Mouse (Mus musculus) right cerebral cortex, postnatal 36 days (tissue): ENCODE data around the gene Lsm2.
"Not testable (repeated sequence)": the region's sequence is repeated elsewhere in the genome, so short reads cannot be mapped to it uniquely, and the experiment has no call there.

ENCODE experiments used
- DNase-seq, 2 experiments: peaks; one replicate each; pipeline ENCODE4 v3.0.0; 2022; ENCODE audit warnings: low spot score in 2 of 2, mixed read lengths in 1 of 2

Gene Lsm2

GRCm38 (mm10) chr17:34956340-34956739, 25.3 kb upstream of the Lsm2 start:
- no peak for DNase-seq

GRCm38 (mm10) chr17:34957291-34957690, 24.4 kb upstream of the Lsm2 start:
- DNase-seq: not testable (repeated sequence)

DNA sequence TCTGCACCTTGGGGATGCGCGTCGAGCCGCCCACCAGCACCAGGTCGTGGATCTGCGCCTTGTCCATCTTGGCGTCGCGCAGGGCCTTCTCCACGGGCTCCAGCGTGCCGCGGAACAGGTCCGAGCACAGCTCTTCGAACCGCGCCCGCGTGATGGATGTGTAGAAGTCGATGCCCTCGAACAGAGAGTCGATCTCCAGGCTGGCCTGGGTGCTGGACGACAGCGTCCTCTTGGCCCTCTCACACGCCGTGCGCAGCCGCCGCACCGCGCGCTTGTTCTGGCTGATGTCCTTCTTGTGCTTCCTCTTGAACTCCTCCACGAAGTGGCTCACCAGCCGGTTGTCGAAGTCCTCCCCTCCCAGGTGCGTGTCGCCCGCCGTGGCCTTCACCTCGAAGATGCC, 23.7 kb upstream of the Lsm2 start:
- not testable (repeated sequence) for DNase-seq

DNA sequence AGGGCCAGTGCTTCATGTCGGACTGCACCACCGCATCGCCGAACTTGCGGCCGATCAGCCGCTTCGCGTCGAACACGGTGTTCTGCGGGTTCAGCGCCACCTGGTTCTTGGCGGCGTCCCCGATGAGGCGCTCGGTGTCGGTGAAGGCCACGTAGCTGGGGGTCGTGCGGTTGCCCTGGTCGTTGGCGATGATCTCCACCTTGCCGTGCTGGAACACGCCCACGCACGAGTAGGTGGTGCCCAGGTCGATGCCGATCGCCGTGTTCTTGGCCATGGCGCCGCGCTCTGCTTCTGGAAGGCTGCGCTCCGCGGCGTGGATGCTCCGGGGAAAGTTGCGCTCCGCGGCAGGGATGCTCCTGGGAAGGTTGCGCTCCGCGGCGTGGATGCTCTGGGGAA, 22.9 kb upstream of the Lsm2 start:
- DNase-seq: not testable (repeated sequence)

DNA sequence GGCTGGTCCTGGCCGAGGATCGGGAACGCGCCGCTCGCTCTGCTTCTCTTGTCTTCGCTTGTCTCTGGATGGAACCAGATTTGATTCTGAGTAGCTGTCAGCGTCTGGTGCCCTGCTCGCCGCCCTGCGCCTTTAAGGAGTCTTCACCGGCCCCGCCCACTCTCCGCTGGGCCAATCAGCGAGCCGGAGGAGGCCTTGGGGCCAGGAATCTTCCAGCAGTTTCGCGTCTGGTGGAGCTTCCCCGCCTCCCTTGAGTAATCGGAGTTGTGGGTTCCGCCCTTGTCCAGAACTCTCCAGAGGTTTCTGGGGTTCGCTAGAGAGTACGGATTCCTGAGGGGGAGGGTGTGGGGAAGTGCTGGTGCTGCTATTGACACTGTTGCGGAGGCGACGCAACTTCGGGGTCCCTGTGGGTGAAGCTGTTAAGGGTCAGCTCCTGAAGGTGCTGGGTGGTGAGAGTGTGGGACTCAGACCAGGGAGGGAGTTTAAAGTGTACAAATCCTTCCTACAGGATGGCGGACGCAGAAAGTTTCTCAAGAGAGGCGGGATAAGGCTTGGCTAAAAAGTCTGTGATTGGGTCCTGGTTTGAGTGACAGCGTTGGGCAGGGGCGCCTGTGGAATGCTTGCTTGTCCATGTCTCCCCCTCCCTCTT, 22.4 kb upstream of the Lsm2 start, which contains the start of gene Hspa1b:
Gene Hspa1b (minus strand): TSS at position 109 of the 649 bp plus-strand sequence.
- peak; percentile 69 to 72 for DNase-seq

DNA sequence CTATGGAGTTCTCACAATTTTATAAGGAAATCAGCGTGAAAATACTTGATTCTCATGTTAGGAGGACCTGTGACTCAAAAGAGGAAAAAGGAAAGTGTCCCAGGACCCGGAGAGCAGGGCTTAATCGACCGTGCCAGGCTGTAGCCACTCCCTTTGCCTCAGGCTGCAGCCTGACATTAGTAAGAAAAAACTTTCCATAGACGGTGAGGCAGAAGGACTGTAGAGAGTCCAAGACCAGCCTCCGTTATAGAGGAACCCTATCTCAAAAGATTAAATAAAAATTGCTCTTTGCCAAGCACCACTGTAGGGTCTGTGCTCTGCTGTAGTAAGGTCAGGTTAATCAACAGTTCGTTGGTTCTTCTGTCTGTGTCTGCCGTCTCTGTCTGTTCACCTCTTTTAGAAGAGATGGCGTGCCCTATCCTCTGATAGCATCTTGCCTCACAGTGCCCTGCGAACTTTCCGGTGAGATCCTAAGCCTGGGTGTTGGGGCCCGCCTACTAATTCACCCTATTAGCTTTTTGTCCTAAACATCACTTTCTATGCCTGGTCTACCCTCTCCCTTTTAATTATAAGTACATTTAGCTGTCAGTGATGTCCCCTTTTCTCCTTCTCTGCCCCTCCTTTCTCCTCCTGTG, 21.7 kb upstream of the Lsm2 start:
- no peak for DNase-seq

- no peak for DNase-seq
These were observed 20.8 kb upstream of the Lsm2 start for GRCm38 (mm10) chr17:34960702-34961493.

DNA sequence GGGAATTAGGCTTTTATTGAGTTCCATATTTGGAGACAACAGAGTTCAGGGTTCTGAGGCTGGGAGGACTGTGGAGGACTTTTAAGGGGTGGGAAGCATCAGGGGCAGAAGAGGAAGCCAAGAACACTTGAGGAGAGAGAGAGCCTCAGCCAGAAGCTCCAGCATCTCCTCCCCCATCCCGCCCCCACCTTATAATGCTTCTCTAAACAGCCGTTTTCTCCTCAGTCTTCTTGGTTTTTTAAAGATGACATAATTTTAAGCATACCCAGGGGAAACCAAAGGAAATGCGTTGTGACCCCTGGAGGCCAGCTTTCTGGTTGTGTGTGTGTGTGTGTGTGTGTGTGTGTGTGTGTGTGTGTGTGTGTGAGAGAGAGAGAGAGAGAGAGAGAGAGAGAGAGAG, 19.5 kb upstream of the Lsm2 start:
- DNase-seq: no peak

DNA sequence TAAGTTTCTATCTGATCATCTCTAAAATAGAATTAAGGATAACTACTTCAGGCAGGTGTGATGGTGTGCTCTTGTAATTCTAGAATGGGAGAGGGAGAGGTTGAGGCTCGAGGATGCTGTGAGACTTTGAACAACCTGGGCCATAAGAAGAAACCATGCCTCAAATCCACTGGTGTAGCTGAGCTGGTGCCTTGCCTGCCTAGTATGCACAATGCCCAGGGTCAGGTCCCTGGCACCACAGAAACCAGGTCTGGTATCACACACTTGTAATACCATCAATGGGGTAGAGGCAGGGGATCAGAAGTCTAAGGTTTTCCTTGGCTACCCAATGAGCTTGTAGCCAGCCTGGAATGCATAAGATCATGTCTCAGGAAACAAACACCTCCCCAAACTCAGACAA, 18.8 kb upstream of the Lsm2 start:
- no peak for DNase-seq

GRCm38 (mm10) chr17:34964640-34965049, 17.0 kb upstream of the Lsm2 start:
- DNase-seq: no peak

DNA sequence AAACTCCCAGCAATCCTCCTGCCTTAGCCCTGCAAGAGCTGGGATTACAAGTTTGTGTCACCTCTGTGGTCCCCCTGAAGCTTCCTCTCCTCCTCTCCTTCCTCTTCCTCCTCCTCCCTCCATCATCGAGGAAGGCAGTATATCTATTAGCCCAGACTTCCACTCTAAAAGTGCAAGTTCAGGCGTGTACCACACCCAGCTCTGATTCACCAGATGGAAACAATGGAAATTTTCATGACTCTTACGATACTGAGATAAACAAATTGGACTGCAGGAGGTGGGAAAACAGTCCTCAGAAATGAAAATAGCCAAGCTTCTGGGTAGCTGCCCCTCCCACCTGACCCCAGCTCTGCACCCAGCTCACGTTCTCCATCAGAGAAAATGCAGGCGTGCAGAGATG, 16.0 kb upstream of the Lsm2 start:
- no peak for DNase-seq

DNA sequence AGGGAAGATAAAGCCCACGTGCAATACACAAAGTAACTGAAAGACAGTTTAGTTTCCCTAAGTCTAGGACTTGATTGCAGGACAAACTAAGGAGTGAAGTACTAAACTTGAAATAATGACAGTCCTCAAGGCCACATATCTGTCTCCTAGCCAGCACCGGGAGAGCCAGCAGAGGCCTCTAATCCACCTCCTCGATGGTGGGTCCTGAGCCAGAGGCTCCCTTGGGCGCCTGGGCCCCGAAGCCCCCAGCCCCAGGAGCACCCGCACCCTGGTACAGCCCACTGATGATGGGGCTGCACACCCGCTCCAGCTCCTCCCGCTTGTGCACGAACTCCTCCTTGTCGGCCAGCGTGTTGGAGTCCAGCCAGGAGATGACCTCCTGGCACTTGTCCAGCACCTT, 11.8 kb upstream of the Lsm2 start, which contains the start of gene Gm20481:
Gene Gm20481 (plus strand): TSS at position 91 of the 400 bp plus-strand sequence.
- not testable (repeated sequence) for DNase-seq

DNA sequence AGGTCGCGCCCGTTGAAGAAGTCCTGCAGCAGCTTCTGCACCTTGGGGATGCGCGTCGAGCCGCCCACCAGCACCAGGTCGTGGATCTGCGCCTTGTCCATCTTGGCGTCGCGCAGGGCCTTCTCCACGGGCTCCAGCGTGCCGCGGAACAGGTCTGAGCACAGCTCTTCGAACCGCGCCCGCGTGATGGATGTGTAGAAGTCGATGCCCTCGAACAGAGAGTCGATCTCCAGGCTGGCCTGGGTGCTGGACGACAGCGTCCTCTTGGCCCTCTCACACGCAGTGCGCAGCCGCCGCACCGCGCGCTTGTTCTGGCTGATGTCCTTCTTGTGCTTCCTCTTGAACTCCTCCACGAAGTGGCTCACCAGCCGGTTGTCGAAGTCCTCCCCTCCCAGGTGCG, 10.8 kb upstream of the Lsm2 start:
- DNase-seq: not testable (repeated sequence)

DNA sequence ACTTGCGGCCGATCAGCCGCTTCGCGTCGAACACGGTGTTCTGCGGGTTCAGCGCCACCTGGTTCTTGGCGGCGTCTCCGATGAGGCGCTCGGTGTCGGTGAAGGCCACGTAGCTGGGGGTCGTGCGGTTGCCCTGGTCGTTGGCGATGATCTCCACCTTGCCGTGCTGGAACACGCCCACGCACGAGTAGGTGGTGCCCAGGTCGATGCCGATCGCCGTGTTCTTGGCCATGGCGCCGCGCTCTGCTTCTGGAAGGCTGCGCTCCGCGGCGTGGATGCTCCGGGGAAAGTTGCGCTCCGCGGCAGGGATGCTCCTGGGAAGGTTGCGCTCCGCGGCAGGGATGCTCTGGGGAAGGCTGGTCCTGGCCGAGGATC, 10.0 kb upstream of the Lsm2 start:
- DNase-seq: not testable (repeated sequence)

- peak; percentile 68 to 75 for DNase-seq
These were observed 9.5 kb upstream of the Lsm2 start, which contains the start of the genes Hspa1a and Hspa1l for GRCm38 (mm10) chr17:34972069-34972749. Hspa1a (minus strand) TSS chr17:34972156. Hspa1l (plus strand) TSS chr17:34972703.

GRCm38 (mm10) chr17:34975581-34976492, 5.8 kb upstream of the Lsm2 start:
- DNase-seq: no peak

DNA sequence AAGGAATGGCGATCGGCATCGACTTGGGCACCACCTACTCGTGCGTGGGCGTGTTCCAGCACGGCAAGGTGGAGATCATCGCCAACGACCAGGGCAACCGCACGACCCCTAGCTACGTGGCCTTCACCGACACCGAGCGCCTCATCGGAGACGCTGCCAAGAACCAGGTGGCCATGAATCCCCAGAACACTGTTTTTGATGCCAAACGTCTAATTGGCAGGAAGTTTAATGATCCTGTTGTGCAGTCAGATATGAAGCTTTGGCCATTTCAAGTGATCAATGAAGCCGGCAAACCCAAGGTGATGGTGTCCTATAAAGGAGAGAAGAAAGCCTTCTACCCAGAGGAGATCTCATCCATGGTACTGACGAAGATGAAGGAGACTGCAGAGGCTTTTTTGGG, 4.7 kb upstream of the Lsm2 start:
- no peak for DNase-seq

DNA sequence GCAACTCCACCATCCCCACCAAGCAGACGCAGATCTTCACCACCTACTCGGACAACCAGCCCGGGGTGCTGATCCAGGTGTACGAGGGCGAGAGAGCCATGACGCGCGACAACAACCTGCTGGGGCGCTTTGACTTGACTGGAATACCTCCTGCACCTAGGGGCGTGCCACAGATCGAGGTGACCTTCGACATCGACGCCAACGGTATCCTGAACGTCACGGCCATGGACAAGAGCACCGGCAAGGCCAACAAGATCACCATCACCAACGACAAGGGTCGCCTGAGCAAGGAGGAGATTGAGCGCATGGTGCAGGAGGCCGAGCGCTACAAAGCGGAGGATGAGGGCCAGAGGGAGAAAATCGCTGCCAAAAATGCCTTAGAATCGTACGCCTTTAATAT, 3.4 kb upstream of the Lsm2 start:
- no peak for DNase-seq

GRCm38 (mm10) chr17:34979631-34980030, 2.0 kb upstream of the Lsm2 start:
- DNase-seq: no peak

DNA sequence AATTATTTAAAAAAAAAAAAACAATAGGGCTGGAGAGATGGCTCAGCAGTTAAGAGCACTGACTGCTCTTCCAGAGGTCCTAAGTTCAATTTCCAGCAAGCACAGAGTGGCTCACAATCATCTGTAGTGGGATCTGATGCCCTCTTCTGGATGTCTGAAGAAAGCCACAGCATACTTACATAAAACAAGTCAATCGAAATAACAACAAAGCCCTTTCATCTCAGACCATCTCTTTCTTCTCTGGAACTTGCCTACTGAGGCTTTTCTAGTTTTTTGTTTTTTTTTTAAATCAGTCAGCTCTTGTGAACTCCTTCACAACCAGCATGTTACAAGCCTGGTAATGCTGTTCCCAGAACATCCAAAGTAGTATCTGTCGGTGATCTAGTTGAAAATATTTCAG, 1.0 kb upstream of the Lsm2 start:
- no peak for DNase-seq

DNA sequence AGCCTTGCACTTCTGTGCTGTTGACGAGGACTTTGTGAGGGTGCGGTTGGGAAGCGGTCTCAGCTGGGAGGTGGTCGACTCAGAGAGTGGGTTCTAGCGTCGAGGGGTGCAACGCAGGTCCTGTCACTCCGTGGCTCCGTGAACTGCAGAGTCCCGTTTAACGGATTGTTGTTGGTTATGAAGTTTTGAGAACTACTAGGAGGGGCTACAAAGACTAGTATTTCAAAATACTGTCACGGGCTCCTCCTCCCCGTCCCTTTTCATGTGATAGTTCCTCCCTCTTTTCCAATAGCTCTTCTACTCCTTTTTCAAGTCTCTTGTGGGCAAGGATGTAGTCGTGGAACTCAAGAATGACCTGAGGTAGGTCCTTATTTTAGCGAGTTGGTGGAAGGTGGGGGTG, 666 bp downstream of the Lsm2 start:
- DNase-seq: no peak
